Mouse (Mus musculus): Measurements from ENCODE around the gene Cx3cl1.

DNA sequence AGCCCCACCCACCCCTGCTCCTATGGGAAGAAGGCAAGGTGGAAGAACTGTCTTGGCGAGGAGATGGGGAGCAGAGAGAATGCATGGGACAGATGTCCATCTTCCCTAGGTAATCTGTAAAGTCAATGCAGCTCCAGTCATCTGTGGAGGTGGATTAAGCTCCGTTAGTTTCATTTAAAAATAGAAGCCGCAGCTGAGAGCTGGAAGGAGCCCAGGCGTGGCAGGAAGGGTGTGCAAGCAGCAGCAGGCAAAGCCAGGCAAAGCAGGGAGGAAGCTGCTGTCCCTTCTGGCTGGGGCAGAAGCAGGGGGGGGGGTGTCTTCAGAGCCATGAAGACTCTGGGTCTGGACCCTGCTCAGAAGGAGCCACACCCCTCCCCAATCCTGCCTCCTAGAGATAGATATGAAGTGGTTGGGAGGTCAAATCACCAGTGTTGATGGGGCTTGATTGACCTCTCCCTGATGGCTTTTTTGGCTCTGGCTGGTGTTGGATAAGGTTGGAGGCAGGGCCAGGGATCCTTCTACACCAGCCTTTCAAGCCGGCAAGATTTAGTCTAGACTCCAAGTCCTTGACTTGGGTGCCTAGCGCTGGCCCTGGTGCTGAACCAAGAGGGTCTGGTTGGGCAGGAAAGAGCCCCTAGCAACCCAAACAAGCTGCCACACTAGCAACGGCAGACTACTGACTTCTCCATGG lies 28.6 kb downstream of the Cx3cl1 start:
- TF ChIP-seq CTCF (IDR thresholded peaks at IDR 0.05; ENCODE audit: low read depth, low read length) (no peak), GATA2 (IDR thresholded peaks at IDR 0.05; ENCODE audit: borderline replicate concordance, low read depth, low read length) (no peak), GATA1 (IDR thresholded peaks at IDR 0.05; ENCODE audit: borderline replicate concordance, low read length) (no peak), POLR2AphosphoS5 (IDR thresholded peaks at IDR 0.05; ENCODE audit: insufficient replicate concordance, low read depth, low read length) (no peak)
